Mouse (Mus musculus): ENCODE data around the gene Atat1. TPM values are rescaled to one million over a fixed set of nuclear protein-coding genes. Genes with fewer than 3 reads are reported as not detected.

The Atat1 gene
- total and polyA plus RNA-seq, 3 experiments = 10.5 to 18.3 (median 16.3) TPM

GRCm38 (mm10) chr17:35919864-35920301, 10.0 kb upstream of the Atat1 start:
- H3K4me1 ChIP-seq (ENCODE audit: insufficient read depth, low read depth, low read length) = peaks cover 61% of the 10 kb centered on the region
- peak; percentile 5; the same call in 1 of the 2 replicates for ATAC-seq (ENCODE audit: extremely low read depth, insufficient number of reproducible peaks, low FRiP score, poor library complexity, severe bottlenecking)
- peak overlapping the region; percentile 64; the same call in 1 of the 2 replicates for H3K4me3 ChIP-seq (ENCODE audit: low read depth, low read length)
- DNase-seq (ENCODE audit: low spot score) = no peak
- TF ChIP-seq TAL1 (conservative IDR thresholded peaks at IDR 0.05; ENCODE audit: low read depth, low read length) (peak; percentile 63), CTCF (IDR thresholded peaks at IDR 0.05; ENCODE audit: low read depth, low read length) (no peak)
- H3K27me3 ChIP-seq (ENCODE audit: insufficient read depth, low read length) = no peaks in the 10 kb centered on the region
- peaks cover 53% of the 10 kb centered on the region for H3K36me3 ChIP-seq (replicated peaks)
- H3K9me3 ChIP-seq (replicated peaks) = no peaks in the 10 kb centered on the region

GRCm38 (mm10) chr17:35919060-35919715, 9.3 kb upstream of the Atat1 start:
- H3K36me3 ChIP-seq (replicated peaks) = peaks cover 53% of the 10 kb centered on the region
- H3K4me1 ChIP-seq (ENCODE audit: insufficient read depth, low read depth, low read length) = peaks cover 61% of the 10 kb centered on the region
- H3K9me3 ChIP-seq (replicated peaks) = no peaks in the 10 kb centered on the region
- peak overlapping the region; percentile 79; the same call in 1 of the 2 replicates for H3K4me3 ChIP-seq (ENCODE audit: low read depth, low read length)
- DNase-seq (ENCODE audit: low spot score) = peak; percentile 63
- no peaks in the 10 kb centered on the region for H3K27me3 ChIP-seq (ENCODE audit: insufficient read depth, low read length)
- TF ChIP-seq POLR2AphosphoS5 (IDR thresholded peaks at IDR 0.05; ENCODE audit: insufficient replicate concordance, low read depth, low read length) (peak; percentile 91; the same call in 1 of the 2 replicates), TAL1 (conservative IDR thresholded peaks at IDR 0.05; ENCODE audit: low read depth, low read length) (no peak), CTCF (IDR thresholded peaks at IDR 0.05; ENCODE audit: low read depth, low read length) (no peak), GATA1 (IDR thresholded peaks at IDR 0.05; ENCODE audit: borderline replicate concordance, low read length) (no peak)
- peak; percentile 28 for ATAC-seq (ENCODE audit: extremely low read depth, insufficient number of reproducible peaks, low FRiP score, poor library complexity, severe bottlenecking)

DNA sequence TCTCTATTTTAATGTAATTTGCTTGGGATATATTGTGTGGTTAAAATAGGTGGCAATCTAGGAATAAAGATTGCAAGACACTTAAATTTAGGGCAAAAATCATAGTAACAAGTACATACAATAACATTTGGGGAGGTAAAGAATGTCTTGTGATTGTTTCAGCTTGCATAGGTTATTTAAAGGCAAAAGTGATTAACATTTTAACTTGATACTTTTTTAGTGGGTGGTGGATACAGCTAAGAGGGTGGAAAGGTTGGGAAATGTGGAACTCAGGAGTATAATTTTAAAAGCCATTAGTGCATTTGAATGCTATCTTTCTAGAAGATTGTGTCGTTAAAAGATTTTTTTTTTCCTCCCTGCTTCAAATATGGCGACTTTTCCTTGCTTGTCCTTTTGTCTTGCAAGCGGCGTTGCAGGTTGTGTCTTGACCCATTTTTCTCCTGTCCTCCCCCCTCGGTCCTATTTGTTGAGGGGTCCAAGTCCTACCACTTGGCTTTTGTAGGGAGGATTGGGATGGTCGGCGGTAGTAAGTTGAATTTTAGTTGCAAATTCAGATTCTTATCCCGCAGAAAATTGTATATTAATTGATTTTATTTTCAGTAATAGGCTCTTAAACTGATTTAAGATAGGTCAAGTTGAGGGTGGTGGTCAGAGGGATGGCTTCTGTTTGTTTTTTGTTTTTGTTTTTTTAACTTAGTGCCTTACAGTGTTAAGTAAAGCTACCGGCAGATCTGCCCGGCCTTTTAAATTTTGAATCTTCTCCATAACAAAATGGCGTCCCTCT, 8.6 kb upstream of the Atat1 start:
- Histone ChIP-seq H3K36me3 (replicated peaks) (peaks cover 52% of the 10 kb centered on the region), H3K4me1 (ENCODE audit: insufficient read depth, low read depth, low read length) (peaks cover 59% of the 10 kb centered on the region), H3K9me3 (replicated peaks) (no peaks in the 10 kb centered on the region), H3K27me3 (ENCODE audit: insufficient read depth, low read length) (no peaks in the 10 kb centered on the region), H3K4me3 (ENCODE audit: low read depth, low read length) (peak overlapping the region; percentile 79)
- TF ChIP-seq TAL1 (conservative IDR thresholded peaks at IDR 0.05; ENCODE audit: low read depth, low read length) (no peak), POLR2AphosphoS5 (IDR thresholded peaks at IDR 0.05; ENCODE audit: insufficient replicate concordance, low read depth, low read length) (peak; percentile 39; the same call in 1 of the 2 replicates)
- no peak for ATAC-seq (ENCODE audit: extremely low read depth, insufficient number of reproducible peaks, low FRiP score, poor library complexity, severe bottlenecking)
- no peak for DNase-seq (ENCODE audit: low spot score)

- peak overlapping the region; percentile 79 for H3K4me3 ChIP-seq (ENCODE audit: low read depth, low read length)
- H3K36me3 ChIP-seq (replicated peaks) = peaks cover 52% of the 10 kb centered on the region
- no peaks in the 10 kb centered on the region for H3K9me3 ChIP-seq (replicated peaks)
- ATAC-seq (ENCODE audit: extremely low read depth, insufficient number of reproducible peaks, low FRiP score, poor library complexity, severe bottlenecking) (no peak), DNase-seq (ENCODE audit: low spot score) (no peak)
- H3K4me1 ChIP-seq (ENCODE audit: insufficient read depth, low read depth, low read length) = peaks cover 59% of the 10 kb centered on the region
- H3K27me3 ChIP-seq (ENCODE audit: insufficient read depth, low read length) = no peaks in the 10 kb centered on the region
- TF ChIP-seq GATA1 (IDR thresholded peaks at IDR 0.05; ENCODE audit: borderline replicate concordance, low read length) = no peak
- TF ChIP-seq TAL1 (conservative IDR thresholded peaks at IDR 0.05; ENCODE audit: low read depth, low read length) = no peak
- TF ChIP-seq POLR2AphosphoS5 (IDR thresholded peaks at IDR 0.05; ENCODE audit: insufficient replicate concordance, low read depth, low read length) = peak; percentile 90; the same call in 1 of the 2 replicates
- TF ChIP-seq CTCF (IDR thresholded peaks at IDR 0.05; ENCODE audit: low read depth, low read length) = no peak
Observed at GRCm38 (mm10) chr17:35917463-35918251, 7.8 kb upstream of the Atat1 start.

DNA sequence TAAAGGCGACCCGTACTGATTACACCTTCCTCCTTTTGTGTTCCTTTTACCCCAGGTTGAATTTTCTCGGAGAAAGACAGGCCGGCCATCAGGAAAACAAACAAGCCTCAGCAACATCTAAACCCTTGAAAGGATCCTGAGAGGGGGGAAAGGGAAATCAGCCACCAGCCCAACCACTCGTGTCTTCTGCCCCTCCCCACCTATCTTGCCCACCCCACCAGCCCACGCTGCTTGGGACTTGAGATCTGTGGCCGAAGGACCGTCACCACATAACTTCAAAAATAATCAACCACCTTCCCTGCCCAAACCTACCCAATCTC, 7.2 kb upstream of the Atat1 start:
- Histone ChIP-seq H3K4me3 (ENCODE audit: low read depth, low read length) (peak overlapping the region; percentile 79), H3K27me3 (ENCODE audit: insufficient read depth, low read length) (no peaks in the 10 kb centered on the region), H3K9me3 (replicated peaks) (no peaks in the 10 kb centered on the region), H3K36me3 (replicated peaks) (peaks cover 52% of the 10 kb centered on the region), H3K4me1 (ENCODE audit: insufficient read depth, low read depth, low read length) (peaks cover 59% of the 10 kb centered on the region)
- TF ChIP-seq TAL1 (conservative IDR thresholded peaks at IDR 0.05; ENCODE audit: low read depth, low read length) = no peak
- peak; percentile 79; the same call in 1 of the 2 replicates for TF ChIP-seq POLR2AphosphoS5 (IDR thresholded peaks at IDR 0.05; ENCODE audit: insufficient replicate concordance, low read depth, low read length)
- no peak for TF ChIP-seq GATA2 (IDR thresholded peaks at IDR 0.05; ENCODE audit: borderline replicate concordance, low read depth, low read length)
- DNase-seq (ENCODE audit: low spot score) (no peak), ATAC-seq (ENCODE audit: extremely low read depth, insufficient number of reproducible peaks, low FRiP score, poor library complexity, severe bottlenecking) (no peak)

DNA sequence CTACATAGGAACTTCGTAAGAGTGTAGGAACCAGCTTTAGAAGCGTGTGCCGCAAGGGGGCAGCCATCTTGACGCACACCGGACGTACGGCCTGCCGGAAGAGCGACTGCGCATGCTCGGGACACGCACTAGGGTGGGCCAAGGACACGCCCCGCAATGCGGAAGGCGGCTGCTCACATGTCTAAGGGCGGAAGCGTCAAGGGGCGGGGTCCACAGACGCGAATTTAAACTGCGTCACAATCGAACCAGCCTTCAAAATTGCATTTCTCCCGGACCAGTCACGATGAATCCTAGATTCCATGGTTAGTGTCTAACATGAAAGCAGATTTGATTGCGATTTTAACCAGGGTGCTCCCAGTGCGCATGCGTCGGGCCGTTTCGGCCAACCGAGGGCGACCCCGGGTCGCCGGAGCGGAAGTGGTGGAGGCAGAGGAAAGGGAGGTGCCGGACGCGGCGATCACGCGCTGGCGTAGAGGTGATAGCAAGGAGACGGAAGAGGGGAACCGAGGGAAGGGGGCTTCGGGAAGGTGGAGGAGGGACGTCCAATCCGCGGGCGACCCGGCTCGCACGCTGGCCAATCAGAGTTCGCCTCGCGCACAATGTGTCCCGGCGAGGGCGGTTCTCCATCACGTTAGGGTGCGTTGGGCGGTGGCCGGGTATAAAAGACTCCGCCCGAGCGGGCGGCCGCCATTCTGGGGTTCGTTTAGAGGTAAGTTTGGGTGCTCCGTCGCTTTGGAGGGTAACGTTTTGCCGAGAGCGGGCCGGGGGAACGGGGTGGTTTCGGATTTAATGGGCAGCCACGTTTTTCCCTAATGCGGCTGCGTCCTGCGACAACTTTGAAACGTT, 6.6 kb upstream of the Atat1 start, which contains the start of the genes Mrps18b and Ppp1r10:
Mrps18b (minus strand) TSS at position 93 of the 846 bp plus-strand sequence.
Ppp1r10 (plus strand) TSS at position 138 of the 846 bp plus-strand sequence.
- peak; percentile 91 for DNase-seq (ENCODE audit: low spot score)
- peak within 1 kb of the TSS; percentile 79 for H3K4me3 ChIP-seq (ENCODE audit: low read depth, low read length)
- peaks cover 56% of the 10 kb centered on the region for H3K4me1 ChIP-seq (ENCODE audit: insufficient read depth, low read depth, low read length)
- TF ChIP-seq TAL1 (conservative IDR thresholded peaks at IDR 0.05; ENCODE audit: low read depth, low read length) = no peak
- TF ChIP-seq POLR2AphosphoS5 (IDR thresholded peaks at IDR 0.05; ENCODE audit: insufficient replicate concordance, low read depth, low read length) = peak; percentile 98
- TF ChIP-seq GATA2 (IDR thresholded peaks at IDR 0.05; ENCODE audit: borderline replicate concordance, low read depth, low read length) = no peak
- TF ChIP-seq GATA1 (IDR thresholded peaks at IDR 0.05; ENCODE audit: borderline replicate concordance, low read length) = no peak
- H3K36me3 ChIP-seq (replicated peaks) = peaks cover 55% of the 10 kb centered on the region
- H3K9me3 ChIP-seq (replicated peaks) = no peaks in the 10 kb centered on the region
- ATAC-seq (ENCODE audit: extremely low read depth, insufficient number of reproducible peaks, low FRiP score, poor library complexity, severe bottlenecking) = peak; percentile 80
- H3K27me3 ChIP-seq (ENCODE audit: insufficient read depth, low read length) = no peaks in the 10 kb centered on the region

All from G1E (cell line).